Mouse (Mus musculus): ENCODE data around the gene Erbb2.
A peak's percentile ranks its signal among the peaks of the same experiment; 100 is the strongest.

Erbb2 gene

DNA sequence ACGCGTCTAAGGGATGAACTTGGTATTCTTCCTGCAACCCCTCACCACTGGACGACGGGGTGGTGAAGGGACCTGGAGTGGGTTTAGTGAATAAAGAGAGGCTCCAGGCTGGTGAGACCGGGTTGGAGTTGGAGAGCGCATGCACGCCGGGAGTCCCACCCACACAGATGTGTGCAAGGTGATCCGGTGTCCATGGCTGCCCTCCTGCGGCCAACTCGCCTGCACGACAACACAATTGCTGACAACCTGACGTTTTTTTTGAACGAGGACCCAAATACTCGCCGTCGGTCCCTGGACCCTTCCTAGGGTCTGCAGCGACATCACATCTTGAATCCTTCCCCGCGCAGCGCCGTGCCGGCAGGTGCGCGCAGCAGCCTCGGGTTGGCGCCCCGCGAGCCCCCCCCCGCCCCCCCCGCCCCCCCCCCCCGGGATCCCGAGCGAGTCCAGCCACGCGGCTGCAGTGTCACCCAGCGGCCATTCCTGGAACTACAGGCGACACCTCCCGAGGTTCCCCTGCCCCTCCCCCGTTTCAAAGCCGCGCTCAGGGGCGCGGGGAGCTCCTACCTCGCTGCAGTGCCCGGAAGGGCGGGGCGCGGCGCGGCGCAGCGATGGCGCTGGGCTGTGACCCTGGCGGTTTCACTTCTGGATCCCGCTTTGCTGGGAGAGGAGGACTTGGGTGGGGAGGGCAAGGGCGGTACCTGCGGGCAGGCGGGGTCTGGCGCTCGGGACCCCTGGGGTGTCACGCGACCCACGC, 45.3 kb downstream of the Erbb2 start:
- peak; percentile 88 to 91 for DNase-seq (ENCODE audit: low spot score in 2 of 2)

- no peak for DNase-seq (ENCODE audit: low spot score in 2 of 2)
Measured at GRCm38 (mm10) chr11:98458121-98458990, 46.1 kb downstream of the Erbb2 start.

- DNase-seq (ENCODE audit: low spot score in 2 of 2) = no peak
Measured at GRCm38 (mm10) chr11:98459071-98459741, 46.9 kb downstream of the Erbb2 start.

- no peak for DNase-seq (ENCODE audit: low spot score in 2 of 2)
Measured at GRCm38 (mm10) chr11:98459860-98460259, 47.6 kb downstream of the Erbb2 start.

DNA sequence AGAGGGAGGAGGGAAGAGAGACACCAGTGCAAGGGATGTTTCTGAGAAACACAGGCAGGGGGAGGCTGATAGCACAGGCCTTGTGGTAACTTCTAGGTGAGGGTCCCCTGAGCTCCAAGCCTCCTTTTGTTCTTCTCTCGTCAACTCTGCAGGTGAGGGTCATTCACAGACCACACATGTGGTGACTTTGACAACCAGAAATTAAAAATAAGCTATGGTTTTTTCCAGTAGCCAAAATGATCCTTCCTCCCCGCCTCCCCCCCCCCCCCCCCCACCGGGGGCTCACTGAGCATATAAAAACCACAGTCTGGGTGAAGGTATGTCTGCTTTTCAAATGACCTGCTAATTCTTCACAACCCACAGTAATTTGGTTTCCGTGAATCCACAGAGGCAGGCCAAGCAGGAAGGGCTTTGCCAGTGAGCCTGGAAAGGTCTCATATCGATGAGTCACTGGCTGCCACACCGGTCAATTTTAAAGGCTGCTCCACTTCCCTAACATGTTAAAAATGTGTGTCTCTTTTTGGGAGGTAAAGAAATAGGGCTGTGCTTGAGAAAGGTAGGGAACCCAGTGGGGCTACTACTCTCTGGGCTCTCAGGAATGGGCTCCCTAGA, 48.9 kb downstream of the Erbb2 start:
- no peak for DNase-seq (ENCODE audit: low spot score in 2 of 2)

DNA sequence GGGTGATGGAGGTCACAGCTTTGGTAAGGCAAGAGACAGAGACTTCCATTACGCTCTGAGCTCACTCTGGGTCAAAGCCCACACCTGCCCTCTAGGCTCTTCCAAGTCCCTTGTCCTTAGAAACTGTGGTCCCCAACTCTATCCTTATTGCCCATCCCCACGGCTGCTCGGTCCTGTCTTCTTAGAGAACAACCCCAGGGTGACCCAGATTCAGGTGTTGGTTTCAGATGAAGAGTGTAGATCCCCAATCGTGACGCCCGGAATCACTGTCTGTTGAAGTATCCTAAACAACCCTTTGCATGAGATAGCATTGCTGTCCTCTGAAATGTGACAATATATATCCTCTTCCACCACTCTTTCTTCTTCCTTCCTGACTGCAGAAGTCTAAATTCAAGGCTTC, 50.0 kb downstream of the Erbb2 start:
- no peak for DNase-seq (ENCODE audit: low spot score in 2 of 2)

DNA sequence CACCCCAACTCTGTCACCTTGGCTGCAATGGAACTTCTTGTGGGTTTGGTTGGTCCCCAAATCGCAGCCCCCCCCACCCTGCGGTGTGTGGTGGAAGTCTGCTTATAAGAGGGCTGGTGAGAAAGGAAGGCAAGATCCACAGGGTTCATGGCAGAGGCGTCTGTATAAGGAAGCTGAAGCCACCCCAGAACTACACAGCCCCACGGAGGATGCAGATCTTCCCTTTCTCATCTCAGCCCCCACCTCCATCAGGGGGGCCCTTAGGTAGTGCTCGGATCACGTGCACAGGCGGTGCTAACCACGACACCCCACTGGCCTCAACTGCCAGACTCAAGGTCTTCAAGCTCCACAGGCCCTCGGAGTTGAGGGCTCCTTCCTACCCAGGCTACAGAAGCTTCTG, 51.6 kb downstream of the Erbb2 start:
- DNase-seq (ENCODE audit: low spot score in 2 of 2) = no peak

DNA sequence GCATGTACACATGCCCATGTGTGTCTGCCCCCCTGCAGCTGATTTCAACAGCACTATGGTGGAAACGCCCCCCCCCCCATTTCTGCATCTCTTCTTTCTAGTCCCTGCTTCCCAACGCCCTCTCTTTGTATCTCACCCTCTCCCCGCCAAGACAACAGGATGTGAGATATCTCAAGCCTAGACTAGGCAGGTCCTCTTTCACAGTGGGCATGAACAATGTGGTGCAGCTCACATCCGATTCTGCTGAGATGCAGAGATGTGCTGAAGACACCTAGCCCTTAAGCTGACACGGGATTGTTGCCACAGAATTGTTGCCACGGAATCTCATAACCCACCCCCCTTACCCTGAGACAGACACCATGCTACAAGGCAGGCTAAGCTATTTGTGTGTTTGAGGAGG, 52.2 kb downstream of the Erbb2 start:
- DNase-seq (ENCODE audit: low spot score in 2 of 2) = no peak

DNA sequence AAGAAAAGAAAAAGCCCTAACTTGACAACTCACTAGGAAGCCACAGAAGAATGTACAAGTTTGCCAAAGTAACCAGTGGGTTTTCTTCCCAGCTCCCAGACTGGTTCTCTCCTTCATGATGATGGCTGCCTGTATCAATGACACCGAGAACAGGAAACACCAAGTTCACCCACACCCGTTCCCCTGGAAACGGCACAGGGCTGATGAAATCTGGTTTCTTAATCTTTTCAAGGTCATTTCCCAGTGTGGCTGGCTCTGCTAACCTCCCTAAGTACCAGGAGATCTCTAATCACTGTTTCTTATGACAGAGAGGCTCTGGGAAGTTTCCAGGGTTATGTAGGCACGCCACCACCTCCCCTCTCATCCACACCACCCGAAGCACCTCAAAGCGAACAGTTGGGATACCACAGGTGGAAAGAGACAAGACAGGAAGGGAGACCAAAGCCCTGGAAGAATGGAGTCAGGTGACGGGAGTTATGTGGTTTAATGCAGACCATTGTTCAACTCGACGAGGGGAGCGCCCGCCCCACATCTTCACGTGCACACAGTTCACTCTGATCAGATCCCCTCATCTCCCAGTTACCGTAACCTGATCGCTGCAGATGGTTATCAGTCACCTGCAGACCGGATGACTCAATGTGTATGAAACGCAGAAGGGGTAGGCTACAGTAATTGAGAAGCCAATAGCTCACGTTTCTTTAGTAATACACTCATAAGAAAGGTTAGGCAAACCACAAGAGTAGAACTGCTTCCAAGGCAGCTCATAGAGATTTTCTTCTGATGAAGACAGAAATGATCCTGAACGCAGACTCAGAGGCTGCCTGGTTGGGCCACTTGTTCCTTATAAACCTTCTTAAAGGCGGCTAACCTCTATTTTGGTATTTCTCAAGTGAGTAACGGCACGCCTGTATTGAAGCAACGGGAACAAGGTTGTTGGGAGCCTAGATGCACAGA, 57.8 kb downstream of the Erbb2 start:
- DNase-seq (ENCODE audit: low spot score in 2 of 2) = no peak

GRCm38 (mm10) chr11:98470795-98471194, 58.5 kb downstream of the Erbb2 start:
- DNase-seq (ENCODE audit: low spot score in 2 of 2) = no peak

DNA sequence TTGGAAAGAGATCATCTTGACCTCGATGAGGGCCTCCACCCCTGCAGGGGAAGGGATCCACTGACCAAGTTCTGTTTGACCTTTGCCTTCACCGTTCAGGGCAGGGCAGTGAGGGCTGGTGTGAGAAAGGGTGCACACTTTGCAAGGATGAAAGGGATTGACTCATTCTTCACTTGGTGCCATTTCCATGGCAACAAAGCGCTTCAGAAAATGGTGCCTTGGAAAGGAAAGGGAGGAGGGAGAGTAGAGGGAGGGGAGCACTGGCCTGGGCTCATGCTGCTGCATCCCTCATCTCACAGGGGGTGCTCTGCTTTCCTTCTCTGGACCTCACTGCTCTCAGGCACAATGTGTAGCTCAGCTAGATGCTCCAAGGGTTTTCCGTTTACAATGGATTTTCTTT, 60.4 kb downstream of the Erbb2 start:
- DNase-seq (ENCODE audit: low spot score in 2 of 2) = no peak

- no peak for DNase-seq (ENCODE audit: low spot score in 2 of 2)
Measured at GRCm38 (mm10) chr11:98473916-98474479, 61.7 kb downstream of the Erbb2 start.

DNA sequence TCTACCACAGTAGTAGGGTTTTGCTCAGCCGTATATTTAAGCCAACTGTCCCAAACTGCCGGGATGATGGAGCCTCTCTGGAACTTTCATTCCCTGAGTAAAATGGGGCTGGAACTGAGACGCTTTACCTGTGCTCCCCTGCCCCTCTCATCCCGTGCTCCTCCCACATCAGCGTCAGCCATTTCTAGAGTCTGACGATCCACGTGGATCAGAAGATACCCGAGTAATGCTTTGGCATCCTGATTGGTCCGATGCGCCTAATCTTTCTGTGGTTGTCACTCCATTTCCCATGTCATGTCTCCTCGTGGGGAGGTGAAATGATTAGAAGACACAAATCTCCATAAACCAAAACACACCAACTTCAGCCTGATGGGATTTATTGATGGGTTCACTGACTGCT, 62.7 kb downstream of the Erbb2 start:
- DNase-seq (ENCODE audit: low spot score in 2 of 2) = no peak

- no peak for DNase-seq (ENCODE audit: low spot score in 2 of 2)
Measured at GRCm38 (mm10) chr11:98475630-98476433, 63.6 kb downstream of the Erbb2 start.

DNA sequence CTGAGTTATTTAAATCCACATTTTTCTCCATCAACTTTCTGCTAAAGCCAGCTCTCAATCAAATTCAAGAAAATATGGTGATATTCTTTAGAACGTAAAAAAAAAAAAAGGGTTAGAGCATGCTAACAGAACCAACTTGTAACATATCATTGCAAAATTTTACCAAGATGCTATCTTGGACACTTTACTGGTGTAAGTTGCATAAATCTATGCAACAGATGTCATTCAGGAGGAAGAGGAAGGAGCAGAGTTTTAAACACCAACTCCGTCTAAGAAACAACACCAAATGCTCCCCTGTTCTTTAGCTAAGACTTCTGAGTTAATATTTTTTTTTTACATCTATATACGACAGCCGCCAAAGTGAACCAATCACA, 64.2 kb downstream of the Erbb2 start:
- DNase-seq (ENCODE audit: low spot score in 2 of 2) = no peak

DNA sequence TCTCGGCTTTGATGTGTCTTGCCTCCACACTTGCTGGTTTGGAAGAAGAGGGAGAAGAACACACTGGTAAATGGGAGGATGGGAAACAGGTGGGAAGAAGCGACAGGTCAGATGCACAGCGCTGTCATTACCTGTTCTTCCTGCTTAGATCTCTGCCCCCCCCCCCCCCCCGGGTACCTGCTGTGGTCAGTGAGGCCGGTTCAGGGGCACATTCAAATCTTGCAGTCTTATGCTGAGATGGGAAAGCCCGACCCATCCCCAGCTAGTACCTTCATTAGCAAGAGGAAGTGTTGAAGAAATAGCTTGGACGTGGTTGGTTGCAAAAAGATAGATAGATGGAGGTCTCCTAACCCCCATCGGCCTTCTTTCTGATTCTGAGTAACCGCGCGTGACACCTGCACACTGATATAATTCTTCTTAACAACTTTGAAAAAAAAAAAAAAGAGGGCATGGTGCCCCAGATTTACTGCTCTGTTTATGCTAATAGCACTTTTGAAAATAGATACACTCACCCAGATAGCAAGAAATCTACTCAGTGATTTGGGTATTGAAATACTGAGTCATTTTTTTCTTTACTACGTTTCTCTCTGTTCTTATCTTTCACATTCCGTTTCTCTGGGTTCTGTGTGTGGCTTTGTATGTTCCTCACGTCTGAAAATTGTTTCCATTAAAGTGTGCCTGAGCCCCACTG, 64.9 kb downstream of the Erbb2 start:
- no peak for DNase-seq (ENCODE audit: low spot score in 2 of 2)

GRCm38 (mm10) chr11:98479026-98479939, 67.0 kb downstream of the Erbb2 start:
- no peak for DNase-seq (ENCODE audit: low spot score in 2 of 2)

DNA sequence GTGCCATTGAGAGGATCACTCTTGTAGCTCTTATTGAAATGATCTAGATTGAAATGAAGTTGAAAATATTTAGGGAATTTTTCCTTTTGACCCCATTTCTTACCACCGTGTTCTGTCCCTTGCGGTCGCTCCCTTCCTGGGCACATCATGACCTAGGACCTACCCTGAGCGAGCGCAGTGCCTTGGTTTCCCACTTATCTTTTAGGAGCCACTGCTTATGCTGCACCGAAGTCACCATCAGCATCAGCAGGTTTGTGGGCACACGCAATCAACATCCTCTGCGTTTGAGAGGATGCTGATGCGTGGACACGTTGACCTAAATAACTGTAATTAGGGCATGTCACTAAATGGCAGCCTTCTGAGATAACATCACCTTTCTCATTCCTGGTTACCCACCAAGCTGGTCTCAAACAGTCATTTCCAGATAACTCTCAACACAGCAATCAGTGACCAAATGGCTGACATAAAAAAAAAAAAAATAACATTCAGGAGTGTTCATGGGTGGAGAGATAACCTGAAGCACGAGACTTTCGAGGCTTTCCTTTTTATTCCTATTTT, 67.7 kb downstream of the Erbb2 start:
- DNase-seq (ENCODE audit: low spot score in 2 of 2) = no peak
